Mouse (Mus musculus) forebrain, embryonic 14.5 days (tissue): ENCODE data around the gene Rreb1. TPM values are rescaled to one million over a fixed set of nuclear protein-coding genes. Genes with fewer than 3 reads are reported as not detected.

Experiments
- ATAC-seq: fragments of 200-750 bp; cut with Nextera tagmentation; 2 replicates; pipeline ENCODE4 v1.8.0; 2017; ENCODE audit warnings: mild to moderate bottlenecking, moderate library complexity
- DNase-seq: peaks from one replicate; pipeline ENCODE4 v3.0.0-alpha.2; 2015; ENCODE audit warnings: low spot score
- H3K27ac ChIP-seq: fragments of 300-500 bp; sonication (generic); 2 replicates; pipeline ENCODE4 v1.5.1; 2014; ENCODE audit warnings: low read depth, mild to moderate bottlenecking, control low read depth, low read length, moderate library complexity
- H3K27me3 ChIP-seq: fragments of 300-500 bp; sonication (generic); replicated peaks from 2 replicates; pipeline ENCODE4 v1.6.1; 2014; ENCODE audit warnings: low read length, control low read depth, mixed read lengths; ENCODE audit not compliant: control insufficient read depth, insufficient read depth
- H3K36me3 ChIP-seq: fragments of 300-500 bp; sonication (generic); 2 replicates; pipeline ENCODE4 v1.6.1; 2014; ENCODE audit warnings: low read length, control low read depth; ENCODE audit not compliant: control insufficient read depth, insufficient read depth
- H3K4me1 ChIP-seq: fragments of 300-500 bp; sonication (generic); 2 replicates; pipeline ENCODE4 v1.6.1; 2014; ENCODE audit warnings: antibody characterized with exemption, low read length, control low read depth; ENCODE audit not compliant: control insufficient read depth, insufficient read depth
- H3K4me2 ChIP-seq: fragments of 300-500 bp; sonication (generic); 2 replicates; pipeline ENCODE4 v1.6.1; 2014; ENCODE audit warnings: mild to moderate bottlenecking, control low read depth, low read length
- H3K4me3 ChIP-seq: fragments of 300-500 bp; sonication (generic); 2 replicates; pipeline ENCODE4 v1.5.1; 2014; ENCODE audit warnings: low read depth, low read length, control low read depth
- H3K9ac ChIP-seq: fragments of 300-500 bp; sonication (generic); 2 replicates; pipeline ENCODE4 v1.6.1; 2014; ENCODE audit warnings: mild to moderate bottlenecking, low read length, control low read depth, moderate library complexity
- H3K9me3 ChIP-seq: fragments of 300-500 bp; sonication (generic); replicated peaks from 2 replicates; pipeline ENCODE4 v1.6.1; 2016; ENCODE audit warnings: low read length, control low read depth, mixed read lengths; ENCODE audit not compliant: control insufficient read depth
- WGBS: fragments of 180-500 bp; shearing (Covaris S2); extraction: QIAGEN DNeasy Blood & Tissue Kit; methylation state at CpG from one replicate; pipeline ENCODE4 v1.1.7; 2014; 5-methylcytosine and 5-hydroxymethylcytosine counted together
- polyA plus RNA-seq: library from polyadenylated mRNA; unstranded; fragments of >200 nt; fragmentation: Nextera tagmentation; extraction: Ambion mirVana; gene quantifications from 2 replicates; pipeline ENCODE4 v1.2.1, GENCODE M21; 2014

Rreb1 gene
- polyA plus RNA-seq, 1 experiment from 2014 or later, result 1.5 TPM

GRCm38 (mm10) chr13:37894756-37895155 is 116.6 kb downstream of the Rreb1 start:
- Histone ChIP-seq H3K27me3 (no peaks in the 10 kb centered on the region), H3K9me3 (no peaks in the 10 kb centered on the region), H3K4me3 (no peak overlapping the region), H3K4me1 (no peaks in the 10 kb centered on the region), H3K4me2 (no peak overlapping the region), H3K36me3 (no peaks in the 10 kb centered on the region), H3K27ac (no peak overlapping the region), H3K9ac (no peak overlapping the region)
- WGBS, result 86% methylated on average over 8 of the region's 8 CpGs
- ATAC-seq, result no peak
- no peak for DNase-seq

- Histone ChIP-seq H3K4me2 (no peak overlapping the region), H3K4me1 (no peaks in the 10 kb centered on the region), H3K27me3 (no peaks in the 10 kb centered on the region), H3K9me3 (no peaks in the 10 kb centered on the region), H3K27ac (no peak overlapping the region), H3K36me3 (no peaks in the 10 kb centered on the region), H3K9ac (no peak overlapping the region), H3K4me3 (no peak overlapping the region)
- no peak for ATAC-seq
- 82% methylated on average over 6 of the region's 6 CpGs for WGBS
- DNase-seq, result no peak
Observed at GRCm38 (mm10) chr13:37895564-37896254, 117.5 kb downstream of the Rreb1 start.

GRCm38 (mm10) chr13:37896423-37896822 is 118.2 kb downstream of the Rreb1 start:
- ATAC-seq (no peak), DNase-seq (no peak)
- Histone ChIP-seq H3K4me2 (no peak overlapping the region), H3K4me3 (no peak overlapping the region), H3K9me3 (no peaks in the 10 kb centered on the region), H3K27ac (no peak overlapping the region), H3K9ac (no peak overlapping the region), H3K27me3 (no peaks in the 10 kb centered on the region), H3K36me3 (no peaks in the 10 kb centered on the region), H3K4me1 (no peaks in the 10 kb centered on the region)
- WGBS, result 96% methylated on average over 1 of the region's 1 CpGs

GRCm38 (mm10) chr13:37898772-37899171 is 120.6 kb downstream of the Rreb1 start:
- Histone ChIP-seq H3K27ac (no peak overlapping the region), H3K9me3 (no peaks in the 10 kb centered on the region), H3K27me3 (no peaks in the 10 kb centered on the region), H3K4me2 (no peak overlapping the region), H3K4me1 (no peaks in the 10 kb centered on the region), H3K9ac (no peak overlapping the region), H3K36me3 (no peaks in the 10 kb centered on the region), H3K4me3 (no peak overlapping the region)
- ATAC-seq (no peak), DNase-seq (no peak)
- 87% methylated on average over 5 of the region's 5 CpGs for WGBS

GRCm38 (mm10) chr13:37903036-37903435 is 124.8 kb downstream of the Rreb1 start:
- WGBS, result 97% methylated on average over 3 of the region's 3 CpGs
- H3K36me3 ChIP-seq, result no peaks in the 10 kb centered on the region
- no peak overlapping the region for H3K9ac ChIP-seq
- H3K4me2 ChIP-seq, result no peak overlapping the region
- ATAC-seq, result no peak
- H3K4me1 ChIP-seq, result no peaks in the 10 kb centered on the region
- no peaks in the 10 kb centered on the region for H3K27me3 ChIP-seq
- H3K9me3 ChIP-seq, result no peaks in the 10 kb centered on the region
- DNase-seq, result no peak
- H3K27ac ChIP-seq, result no peak overlapping the region
- no peak overlapping the region for H3K4me3 ChIP-seq

- Histone ChIP-seq H3K9me3 (no peaks in the 10 kb centered on the region), H3K36me3 (no peaks in the 10 kb centered on the region), H3K27ac (no peak overlapping the region), H3K9ac (no peak overlapping the region), H3K4me1 (no peaks in the 10 kb centered on the region), H3K4me3 (no peak overlapping the region), H3K4me2 (no peak overlapping the region), H3K27me3 (no peaks in the 10 kb centered on the region)
- DNase-seq, result no peak
- ATAC-seq, result no peak
- WGBS, result 98% methylated on average over 4 of the region's 4 CpGs
Observed at GRCm38 (mm10) chr13:37903476-37903875, 125.3 kb downstream of the Rreb1 start.

GRCm38 (mm10) chr13:37904436-37904835 is 126.2 kb downstream of the Rreb1 start:
- Histone ChIP-seq H3K36me3 (no peaks in the 10 kb centered on the region), H3K27ac (no peak overlapping the region), H3K4me2 (no peak overlapping the region), H3K27me3 (no peaks in the 10 kb centered on the region), H3K9me3 (no peaks in the 10 kb centered on the region), H3K4me3 (no peak overlapping the region), H3K4me1 (no peaks in the 10 kb centered on the region), H3K9ac (no peak overlapping the region)
- WGBS, result 92% methylated on average over 6 of the region's 6 CpGs
- ATAC-seq, result no peak
- no peak for DNase-seq

- Histone ChIP-seq H3K27me3 (no peaks in the 10 kb centered on the region), H3K27ac (no peak overlapping the region), H3K9me3 (no peaks in the 10 kb centered on the region), H3K9ac (no peak overlapping the region), H3K36me3 (no peaks in the 10 kb centered on the region), H3K4me2 (no peak overlapping the region), H3K4me3 (no peak overlapping the region), H3K4me1 (no peaks in the 10 kb centered on the region)
- 88% methylated on average over 9 of the region's 9 CpGs for WGBS
- no peak for DNase-seq
- no peak for ATAC-seq
Observed at GRCm38 (mm10) chr13:37908061-37908460, 129.9 kb downstream of the Rreb1 start.

- Histone ChIP-seq H3K4me1 (no peaks in the 10 kb centered on the region), H3K9me3 (no peaks in the 10 kb centered on the region), H3K9ac (no peak overlapping the region), H3K27me3 (no peaks in the 10 kb centered on the region), H3K36me3 (no peaks in the 10 kb centered on the region), H3K27ac (no peak overlapping the region), H3K4me3 (no peak overlapping the region), H3K4me2 (no peak overlapping the region)
- no peak for DNase-seq
- ATAC-seq, result no peak
- 83% methylated on average over 6 of the region's 6 CpGs for WGBS
Observed at GRCm38 (mm10) chr13:37908493-37908892, 130.3 kb downstream of the Rreb1 start.
